Mouse (Mus musculus): ENCODE results near the gene Klhl40.

DNA sequence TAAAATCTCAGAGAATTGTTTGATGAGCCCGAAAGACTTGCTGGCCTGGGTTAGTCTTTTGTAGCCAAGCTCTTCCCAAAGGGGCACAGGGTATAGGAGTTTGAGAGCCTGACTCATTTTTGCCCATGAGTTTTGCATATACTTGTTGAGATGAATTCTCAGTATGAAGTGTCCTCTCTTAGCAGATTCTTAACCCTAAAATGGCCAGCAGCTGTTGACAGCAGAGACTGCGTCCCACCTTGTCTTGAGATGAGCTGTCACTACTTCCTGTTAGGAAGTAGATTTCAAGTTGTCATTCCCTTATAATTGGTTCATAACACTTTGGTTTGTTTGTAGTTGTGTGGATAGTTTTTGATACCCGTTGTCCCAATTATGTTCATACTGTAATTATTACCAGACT is 36.2 kb upstream of the Klhl40 start:
- no peak for TF ChIP-seq CTCF (IDR thresholded peaks at IDR 0.05; ENCODE audit: extremely low read depth, insufficient read length, insufficient replicate concordance, low read depth, low read length)
- TF ChIP-seq POLR2A (IDR thresholded peaks at IDR 0.05; ENCODE audit: low read depth, low read length): no peak

Data from small intestine, adult 2 months (tissue).